22 mouse cellular contexts compared by ENCODE assay signal in genomic region chr4:95191654-95192406, GRCm38 (mm10).
DNase-seq lines count a peak whose midpoint lies in the region; ATAC-seq and TF ChIP-seq lines count a peak whose summit lies in the region.
"Had no signal": no experiment of that assay in that cellular context is flagged by ENCODE, and none has a peak within 500 bp of the region (broad histone marks: within the 10 kb centered on the region; RNA-seq: fewer than 3 reads in every experiment).

No protein-coding gene starts in this region.

- H3K36me3 ChIP-seq in heart, embryonic 11.5 days (ENCODE audit: control insufficient read depth, insufficient read depth, low read length), result no peaks in the 10 kb centered on the region
- no peaks in the 10 kb centered on the region for H3K36me3 ChIP-seq in ES-E14 (ENCODE audit: control insufficient read depth, insufficient read depth, low read length, poor library complexity, severe bottlenecking)
- H3K36me3 ChIP-seq in thymus, adult 2 months (ENCODE audit: control insufficient read depth, insufficient read depth, low read length), result no peaks in the 10 kb centered on the region
- H3K36me3 ChIP-seq: embryonic facial prominence, embryonic 12.5 days; embryonic facial prominence, embryonic 15.5 days; G1E; heart, embryonic 10.5 days; hindbrain, embryonic 12.5 days; hindbrain, embryonic 15.5 days had no signal

- H3K27ac ChIP-seq in heart, embryonic 11.5 days (ENCODE audit: low read depth, low read length), result no peak overlapping the region
- no peak overlapping the region for H3K27ac ChIP-seq in ES-E14 (ENCODE audit: insufficient read depth, low read depth, low read length, poor library complexity, severe bottlenecking)
- H3K27ac ChIP-seq in brown adipose tissue, adult 24 weeks (replicated peaks; ENCODE audit: low read depth, low read length), result peak overlapping the region; percentile 26
- H3K27ac ChIP-seq in thymus, adult 2 months (ENCODE audit: control insufficient read depth, insufficient read depth, low read length), result no peak overlapping the region
- H3K27ac ChIP-seq: embryonic facial prominence, embryonic 12.5 days; embryonic facial prominence, embryonic 15.5 days; hindbrain, embryonic 12.5 days; hindbrain, embryonic 15.5 days had no signal

- no peaks in the 10 kb centered on the region for H3K27me3 ChIP-seq in heart, embryonic 11.5 days (ENCODE audit: control insufficient read depth, insufficient read depth, low read length)
- no peaks in the 10 kb centered on the region for H3K27me3 ChIP-seq in thymus, adult 2 months (ENCODE audit: control insufficient read depth, insufficient read depth, low read length)
- H3K27me3 ChIP-seq: embryonic facial prominence, embryonic 12.5 days; embryonic facial prominence, embryonic 15.5 days; hindbrain, embryonic 12.5 days; hindbrain, embryonic 15.5 days; Patski had no signal

- no peaks in the 10 kb centered on the region for H3K9me3 ChIP-seq in heart, embryonic 11.5 days (replicated peaks; ENCODE audit: control insufficient read depth, low read length)
- no peaks in the 10 kb centered on the region for H3K9me3 ChIP-seq in ES-E14 (ENCODE audit: control insufficient read depth, insufficient read depth, low read depth, low read length)
- H3K9me3 ChIP-seq: embryonic facial prominence, embryonic 12.5 days; embryonic facial prominence, embryonic 15.5 days; G1E; heart, embryonic 10.5 days; hindbrain, embryonic 12.5 days; hindbrain, embryonic 15.5 days had no signal

- no peak for ATAC-seq in heart, embryonic 11.5 days (replicated peaks; ENCODE audit: insufficient number of reproducible peaks, low FRiP score, low TSS enrichment)
- peak; percentile 52 for ATAC-seq in monocyte, adult 5-6 weeks (replicated peaks; ENCODE audit: insufficient number of reproducible peaks, low FRiP score, low TSS enrichment, poor library complexity, severe bottlenecking)
- ATAC-seq: forebrain, embryonic 14.5 days; Patski had no signal

- H3K4me2 ChIP-seq in heart, embryonic 11.5 days, result no peak overlapping the region
- H3K4me2 ChIP-seq: embryonic facial prominence, embryonic 12.5 days; embryonic facial prominence, embryonic 15.5 days; hindbrain, embryonic 12.5 days; hindbrain, embryonic 15.5 days had no signal

- H3K4me3 ChIP-seq in heart, embryonic 11.5 days (ENCODE audit: low read depth, low read length), result no peak overlapping the region
- H3K4me3 ChIP-seq in ES-E14 (ENCODE audit: insufficient read depth in 1 of 2, low read depth in 1 of 2, low read length in 2 of 2, poor library complexity in 1 of 2, severe bottlenecking in 1 of 2), result no peak overlapping the region
- no peak overlapping the region for H3K4me3 ChIP-seq in brown adipose tissue, adult 24 weeks (ENCODE audit: insufficient read depth, low read depth, low read length)
- no peak overlapping the region for H3K4me3 ChIP-seq in thymus, adult 2 months (ENCODE audit: control insufficient read depth, insufficient read depth, low read length)
- H3K4me3 ChIP-seq: embryonic facial prominence, embryonic 12.5 days; embryonic facial prominence, embryonic 15.5 days; heart, embryonic 10.5 days; hindbrain, embryonic 12.5 days; hindbrain, embryonic 15.5 days had no signal

- in situ Hi-C loops in ES-E14 (cut with MboI; ENCODE audit: low sequenced_read_pairs in 2 of 2, unreplicated experiment in 2 of 2), result no loop called here

- 81% methylated on average over 7 of the region's 7 CpGs for WGBS in heart, embryonic 11.5 days (ENCODE audit: insufficient replicate concordance)
- WGBS in thymus, adult 2 months, result 87% methylated on average over 7 of the region's 7 CpGs

- no peak for TF ChIP-seq CTCF in thymus, adult 2 months (IDR thresholded peaks at IDR 0.05; ENCODE audit: borderline replicate concordance, control insufficient read depth, extremely low read depth, insufficient read depth, low read length, poor library complexity)

- peaks cover 14% of the 10 kb centered on the region for H3K4me1 ChIP-seq in heart, embryonic 11.5 days (ENCODE audit: control insufficient read depth, insufficient read depth, low read length)
- H3K4me1 ChIP-seq in ES-E14 (ENCODE audit: control insufficient read depth in 2 of 2, insufficient read depth in 2 of 2, low read length in 2 of 2, poor library complexity in 1 of 2), result no peaks in the 10 kb centered on the region
- H3K4me1 ChIP-seq in brown adipose tissue, adult 24 weeks (ENCODE audit: control insufficient read depth, insufficient read depth, insufficient read length, low read length), result peaks cover 4% of the 10 kb centered on the region; the same call in 1 of the 2 replicates
- peaks cover 16% of the 10 kb centered on the region for H3K4me1 ChIP-seq in thymus, adult 2 months (replicated peaks; ENCODE audit: control insufficient read depth, insufficient read depth, low read length)
- H3K4me1 ChIP-seq: embryonic facial prominence, embryonic 12.5 days; hindbrain, embryonic 12.5 days; hindbrain, embryonic 15.5 days had no signal

- DNase-seq in heart, adult 11 months, result peak; percentile 95
- no peak for DNase-seq in ES-E14 (ENCODE audit: low read depth, low spot score)
- DNase-seq in left cerebral cortex, adult 9 months (ENCODE audit: low spot score in 2 of 2), result no peak
- DNase-seq in thymus, adult 2 months, result no peak
- DNase-seq in thymus, postnatal 10 days (ENCODE audit: low spot score in 2 of 2), result no peak
- DNase-seq: adrenal gland, postnatal 10 days; adrenal gland, postnatal 36 days; cerebellum, adult 18-20 months; cerebellum, adult 9-10 months; cerebellum, postnatal 14 days; gastrocnemius, postnatal 25 days had no signal

- no peak overlapping the region for H3K9ac ChIP-seq in heart, embryonic 11.5 days (ENCODE audit: low read depth, low read length)
- no peak overlapping the region for H3K9ac ChIP-seq in ES-E14 (ENCODE audit: insufficient read depth, low read depth, low read length, poor library complexity, severe bottlenecking)
- H3K9ac ChIP-seq: embryonic facial prominence, embryonic 12.5 days; embryonic facial prominence, embryonic 15.5 days; hindbrain, embryonic 12.5 days; hindbrain, embryonic 15.5 days had no signal

- no peak for TF ChIP-seq POLR2A in thymus, adult 2 months (IDR thresholded peaks at IDR 0.05; ENCODE audit: control insufficient read depth, extremely low read depth, insufficient read depth, low read length, poor library complexity)

TF ChIP-seq in ES-E14, 5 proteins besides CTCF, POLR2A, EP300 and RAD21:
- TF ChIP-seq ZNF384 (IDR thresholded peaks at IDR 0.05; ENCODE audit: low read depth, low read length) (no peak), MAFK (IDR thresholded peaks at IDR 0.05; ENCODE audit: insufficient read depth, low read depth, low read length) (0 out of 2 replicates have a peak, but pooled peaks have one; percentile 9)
